Mouse (Mus musculus) liver, embryonic 13.5 days (tissue): ENCODE data around the gene Il33. TPM values are rescaled to one million over a fixed set of nuclear protein-coding genes. Genes with fewer than 3 reads are reported as not detected.

Source experiments
- ATAC-seq: fragments of 200-750 bp; cut with Nextera tagmentation; 2 replicates; pipeline ENCODE4 v1.8.0; 2017; ENCODE audit warnings: low read depth, mild to moderate bottlenecking, moderate number of reproducible peaks, moderate library complexity
- DNase-seq: peaks from one replicate; pipeline ENCODE4 v3.0.0; 2022
- H3K27ac ChIP-seq: fragments of 300-500 bp; sonication (generic); 2 replicates; pipeline ENCODE4 v1.5.1; 2015; ENCODE audit warnings: moderate library complexity, mild to moderate bottlenecking, inconsistent platforms
- H3K27me3 ChIP-seq: fragments of 300-500 bp; sonication (generic); 2 replicates; pipeline ENCODE4 v1.6.1; 2015; ENCODE audit warnings: mild to moderate bottlenecking, inconsistent platforms
- H3K36me3 ChIP-seq: fragments of 300-500 bp; sonication (generic); 2 replicates; pipeline ENCODE4 v1.6.1; 2015; ENCODE audit warnings: mild to moderate bottlenecking, inconsistent platforms
- H3K4me1 ChIP-seq: fragments of 300-500 bp; sonication (generic); replicated peaks from 2 replicates; pipeline ENCODE4 v1.6.1; 2015; ENCODE audit warnings: inconsistent platforms
- H3K4me2 ChIP-seq: fragments of 300-500 bp; sonication (generic); 2 replicates; pipeline ENCODE4 v1.6.1; 2015; ENCODE audit warnings: inconsistent platforms, mild to moderate bottlenecking, moderate library complexity
- H3K4me3 ChIP-seq: fragments of 300-500 bp; sonication (generic); replicated peaks from 2 replicates; pipeline ENCODE4 v1.5.1; 2015; ENCODE audit warnings: mild to moderate bottlenecking, inconsistent platforms
- H3K9ac ChIP-seq: fragments of 300-500 bp; sonication (generic); 2 replicates; pipeline ENCODE4 v1.6.1; 2015; ENCODE audit warnings: mild to moderate bottlenecking, inconsistent platforms
- H3K9me3 ChIP-seq: fragments of 300-500 bp; sonication (generic); replicated peaks from 2 replicates; pipeline ENCODE4 v1.6.1; 2016; ENCODE audit warnings: inconsistent platforms
- WGBS: fragments of 180-500 bp; shearing (Covaris S2); methylation state at CpG from one replicate; pipeline ENCODE4 v1.1.7; 2015; ENCODE audit not compliant: insufficient replicate concordance; 5-methylcytosine and 5-hydroxymethylcytosine counted together
- polyA plus RNA-seq: library from polyadenylated mRNA; unstranded; fragments of >200 nt; fragmentation: Nextera tagmentation; extraction: Ambion mirVana; gene quantifications from 2 replicates; pipeline ENCODE4 v1.2.1, GENCODE M21; 2015

Il33 gene
- polyA plus RNA-seq, 1 experiment from 2014 or later: 0.93 TPM

GRCm38 (mm10) chr19:29894381-29894780, 30.5 kb upstream of the Il33 start:
- no peak for ATAC-seq
- no peak overlapping the region for H3K27ac ChIP-seq
- 0 out of 2 replicates have a peak, but pooled peaks cover 1% of the 10 kb centered on the region for H3K9me3 ChIP-seq
- H3K9ac ChIP-seq: no peak overlapping the region
- H3K36me3 ChIP-seq: no peaks in the 10 kb centered on the region
- H3K27me3 ChIP-seq: no peaks in the 10 kb centered on the region
- H3K4me1 ChIP-seq: no peaks in the 10 kb centered on the region
- H3K4me3 ChIP-seq: no peak overlapping the region
- 77% methylated on average over 12 of the region's 12 CpGs for WGBS
- H3K4me2 ChIP-seq: no peak overlapping the region
- no peak for DNase-seq

- DNase-seq (no peak), ATAC-seq (no peak)
- Histone ChIP-seq H3K27me3 (no peaks in the 10 kb centered on the region), H3K9ac (no peak overlapping the region), H3K9me3 (peaks cover 6% of the 10 kb centered on the region; the same call in 1 of the 2 replicates), H3K36me3 (no peaks in the 10 kb centered on the region), H3K4me1 (no peaks in the 10 kb centered on the region), H3K27ac (no peak overlapping the region), H3K4me2 (no peak overlapping the region), H3K4me3 (no peak overlapping the region)
- WGBS: 65% methylated on average over 7 of the region's 7 CpGs
Measured at GRCm38 (mm10) chr19:29895047-29895446, 29.9 kb upstream of the Il33 start.

DNA sequence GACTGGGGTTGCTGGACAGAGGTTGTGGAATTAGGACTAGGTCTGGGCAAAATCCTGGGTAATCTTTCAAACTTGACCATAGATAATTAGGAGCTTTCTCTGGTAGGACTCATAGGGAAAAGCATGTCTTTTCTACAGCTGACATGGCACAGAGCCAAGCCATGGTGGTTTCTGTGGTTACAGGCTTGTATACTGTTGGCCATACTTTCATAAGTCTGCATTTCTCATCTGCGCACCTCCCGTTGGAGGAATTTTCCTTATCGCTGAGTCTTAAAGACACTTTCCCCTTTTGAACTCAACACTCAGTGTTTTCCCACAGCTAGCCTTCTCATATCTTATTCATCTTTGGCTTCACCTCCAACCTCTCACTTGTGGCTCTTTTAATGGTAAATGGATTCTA, 24.6 kb upstream of the Il33 start:
- Histone ChIP-seq H3K27me3 (no peaks in the 10 kb centered on the region), H3K9ac (no peak overlapping the region), H3K36me3 (no peaks in the 10 kb centered on the region), H3K27ac (no peak overlapping the region), H3K4me1 (no peaks in the 10 kb centered on the region), H3K9me3 (peaks cover 6% of the 10 kb centered on the region; the same call in 1 of the 2 replicates), H3K4me2 (no peak overlapping the region), H3K4me3 (no peak overlapping the region)
- WGBS: 72% methylated on average over 3 of the region's 3 CpGs
- ATAC-seq (no peak), DNase-seq (no peak)

DNA sequence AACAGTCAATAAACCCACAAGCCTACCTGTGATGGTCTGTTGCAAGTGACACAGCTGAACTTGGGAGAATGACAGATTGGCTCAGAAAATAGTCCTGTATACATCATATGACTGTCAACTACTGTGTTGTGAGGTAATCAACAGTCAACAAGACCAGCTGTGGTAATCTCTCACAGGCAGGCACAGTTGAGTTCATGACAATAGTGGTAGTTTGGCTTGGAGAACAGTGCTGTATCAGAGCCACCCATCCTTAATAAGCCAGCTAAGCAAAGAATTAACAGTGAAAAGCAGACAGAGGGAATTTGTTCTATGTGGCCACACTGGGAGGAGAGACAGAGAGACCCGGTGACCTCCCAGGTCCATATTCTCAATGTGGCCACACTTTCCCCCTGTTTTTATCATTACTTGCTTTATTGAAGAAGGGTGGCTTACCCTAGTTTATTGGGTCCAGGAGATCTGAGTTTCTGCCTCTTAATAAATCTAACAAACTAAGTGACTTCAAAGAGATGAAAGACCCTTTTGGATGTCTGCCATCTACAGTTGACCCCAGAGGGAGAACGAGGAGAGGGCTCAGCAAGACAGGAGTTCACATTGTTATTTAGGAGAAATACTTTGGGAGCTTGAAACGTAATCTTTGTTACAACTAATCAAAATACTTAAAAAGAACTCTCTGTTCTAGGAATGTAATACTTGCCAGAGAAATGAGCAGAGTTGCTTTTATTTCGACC, 22.4 kb upstream of the Il33 start:
- H3K27me3 ChIP-seq: no peaks in the 10 kb centered on the region
- WGBS: 55% methylated on average over 4 of the region's 4 CpGs
- H3K27ac ChIP-seq: no peak overlapping the region
- H3K9ac ChIP-seq: no peak overlapping the region
- H3K4me1 ChIP-seq: no peaks in the 10 kb centered on the region
- no peak overlapping the region for H3K4me3 ChIP-seq
- H3K36me3 ChIP-seq: no peaks in the 10 kb centered on the region
- H3K9me3 ChIP-seq: peaks cover 6% of the 10 kb centered on the region; the same call in 1 of the 2 replicates
- H3K4me2 ChIP-seq: no peak overlapping the region
- ATAC-seq (no peak), DNase-seq (no peak)

- H3K9me3 ChIP-seq: no peaks in the 10 kb centered on the region
Measured at GRCm38 (mm10) chr19:29905896-29906295, 19.0 kb upstream of the Il33 start.

DNA sequence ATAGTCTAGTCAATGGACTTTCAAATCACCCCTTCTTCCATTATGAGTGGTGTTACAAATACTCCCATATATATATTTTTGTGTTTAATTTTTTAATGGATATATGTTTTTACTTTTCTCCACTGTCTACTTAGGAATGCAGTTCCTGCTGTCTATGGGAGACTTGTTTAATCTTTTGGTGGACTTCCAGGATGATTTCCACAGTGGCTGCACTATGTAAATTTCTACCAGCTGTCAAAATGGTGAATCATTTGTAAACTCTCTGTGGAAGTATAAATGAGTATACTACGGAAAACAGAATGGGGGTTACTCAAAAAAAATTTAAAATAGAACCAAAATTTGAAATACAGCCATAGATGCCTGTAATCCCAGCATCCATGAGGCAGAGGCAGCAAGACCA, 15.7 kb upstream of the Il33 start:
- no peak overlapping the region for H3K4me3 ChIP-seq
- H3K4me2 ChIP-seq: no peak overlapping the region
- DNase-seq: no peak
- no peaks in the 10 kb centered on the region for H3K36me3 ChIP-seq
- H3K9me3 ChIP-seq: no peaks in the 10 kb centered on the region
- H3K4me1 ChIP-seq: no peaks in the 10 kb centered on the region
- no peaks in the 10 kb centered on the region for H3K27me3 ChIP-seq
- no peak overlapping the region for H3K9ac ChIP-seq
- H3K27ac ChIP-seq: no peak overlapping the region
- no peak for ATAC-seq
- WGBS: 53% methylated on average over 1 of the region's 1 CpGs

More at GRCm38 (mm10) chr19:29905896-29906295, 19.0 kb upstream of the Il33 start:
- 51% methylated on average over 1 of the region's 1 CpGs for WGBS
- ATAC-seq: no peak
- no peak for DNase-seq
- H3K27me3 ChIP-seq: no peaks in the 10 kb centered on the region
- H3K27ac ChIP-seq: no peak overlapping the region
- no peaks in the 10 kb centered on the region for H3K4me1 ChIP-seq
- H3K4me2 ChIP-seq: no peak overlapping the region
- no peak overlapping the region for H3K9ac ChIP-seq
- no peak overlapping the region for H3K4me3 ChIP-seq
- H3K36me3 ChIP-seq: no peaks in the 10 kb centered on the region

- no peak overlapping the region for H3K4me3 ChIP-seq
- no peaks in the 10 kb centered on the region for H3K9me3 ChIP-seq
- no peak for DNase-seq
- H3K36me3 ChIP-seq: no peaks in the 10 kb centered on the region
- 60% methylated on average over 6 of the region's 6 CpGs for WGBS
- no peak overlapping the region for H3K9ac ChIP-seq
- no peak overlapping the region for H3K4me2 ChIP-seq
- no peaks in the 10 kb centered on the region for H3K4me1 ChIP-seq
- ATAC-seq: no peak
- no peaks in the 10 kb centered on the region for H3K27me3 ChIP-seq
- no peak overlapping the region for H3K27ac ChIP-seq
Measured at GRCm38 (mm10) chr19:29911919-29912318, 13.0 kb upstream of the Il33 start.

- Histone ChIP-seq H3K27me3 (no peaks in the 10 kb centered on the region), H3K36me3 (no peaks in the 10 kb centered on the region), H3K4me1 (no peaks in the 10 kb centered on the region), H3K9me3 (no peaks in the 10 kb centered on the region), H3K9ac (no peak overlapping the region), H3K4me2 (no peak overlapping the region), H3K27ac (no peak overlapping the region), H3K4me3 (no peak overlapping the region)
- DNase-seq (no peak), ATAC-seq (no peak)
- WGBS: 72% methylated on average over 5 of the region's 5 CpGs
Measured at GRCm38 (mm10) chr19:29917421-29917820, 7.5 kb upstream of the Il33 start.

DNA sequence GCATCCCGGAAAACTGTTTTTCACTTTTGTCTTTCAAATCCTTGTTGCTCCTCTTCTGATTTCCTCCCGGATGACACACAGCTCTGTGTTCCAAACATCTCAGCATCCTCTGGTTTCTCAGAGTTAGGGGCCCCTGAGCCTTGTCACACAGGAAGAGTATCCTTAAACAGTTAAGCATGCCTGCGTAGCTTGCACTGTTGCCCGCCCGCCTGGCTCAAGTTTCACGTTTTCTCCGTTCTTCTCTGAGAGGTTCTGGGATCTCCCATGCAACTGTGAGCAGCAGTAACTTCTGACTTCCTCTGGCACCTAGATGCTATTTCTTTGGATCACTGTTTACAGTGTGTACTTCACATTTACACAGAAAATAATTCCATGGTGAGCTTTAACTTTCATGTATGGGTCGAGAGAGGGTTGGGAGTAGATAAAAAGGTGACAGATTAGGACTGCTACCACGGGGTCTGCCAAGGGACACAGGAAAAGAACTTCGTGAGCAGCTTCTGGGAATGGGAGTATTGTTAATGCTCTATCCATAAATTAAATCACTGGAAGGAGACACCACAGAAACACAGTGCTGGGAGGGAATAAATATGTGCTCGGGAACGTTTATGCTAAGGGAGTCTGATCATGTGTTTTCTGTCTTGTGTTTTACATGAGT, 1.3 kb downstream of the Il33 start:
- H3K4me3 ChIP-seq: no peak overlapping the region
- 42% methylated on average over 12 of the region's 12 CpGs for WGBS
- H3K9me3 ChIP-seq: no peaks in the 10 kb centered on the region
- ATAC-seq: no peak
- no peaks in the 10 kb centered on the region for H3K36me3 ChIP-seq
- no peak for DNase-seq
- H3K27me3 ChIP-seq: no peaks in the 10 kb centered on the region
- H3K9ac ChIP-seq: no peak overlapping the region
- H3K4me1 ChIP-seq: no peaks in the 10 kb centered on the region
- H3K27ac ChIP-seq: no peak overlapping the region
- H3K4me2 ChIP-seq: no peak overlapping the region

DNA sequence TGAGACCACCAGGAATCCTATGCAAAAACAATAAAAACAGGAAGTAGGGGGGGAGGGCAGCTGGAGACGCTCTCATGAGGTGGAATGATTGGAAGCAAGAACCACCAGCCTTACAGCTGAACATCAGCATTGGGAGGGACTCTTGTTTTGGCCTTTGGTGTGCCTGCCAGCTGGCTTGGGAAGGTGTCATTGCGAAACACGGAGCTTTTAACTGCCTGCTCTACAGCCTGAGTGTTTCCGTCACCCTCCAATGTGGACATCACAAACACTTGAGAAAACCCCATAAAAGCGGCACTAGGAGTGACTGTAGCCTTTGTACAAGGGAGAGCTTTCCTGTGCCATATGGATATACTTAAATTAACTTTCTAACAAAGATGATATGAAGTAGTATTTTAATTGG, 5.4 kb downstream of the Il33 start:
- Histone ChIP-seq H3K9me3 (no peaks in the 10 kb centered on the region), H3K4me1 (no peaks in the 10 kb centered on the region), H3K36me3 (no peaks in the 10 kb centered on the region), H3K27ac (no peak overlapping the region), H3K4me2 (no peak overlapping the region), H3K9ac (no peak overlapping the region), H3K27me3 (no peaks in the 10 kb centered on the region), H3K4me3 (no peak overlapping the region)
- ATAC-seq: no peak
- WGBS: 46% methylated on average over 5 of the region's 5 CpGs
- no peak for DNase-seq

- Histone ChIP-seq H3K27ac (no peak overlapping the region), H3K9me3 (no peaks in the 10 kb centered on the region), H3K4me2 (no peak overlapping the region), H3K36me3 (no peaks in the 10 kb centered on the region), H3K4me3 (no peak overlapping the region), H3K9ac (no peak overlapping the region), H3K27me3 (no peaks in the 10 kb centered on the region), H3K4me1 (0 out of 2 replicates have a peak, but pooled peaks cover 3% of the 10 kb centered on the region)
- WGBS: 27% methylated on average over 8 of the region's 8 CpGs
- DNase-seq: no peak
- no peak for ATAC-seq
Measured at GRCm38 (mm10) chr19:29937445-29937844, 12.5 kb downstream of the Il33 start.

GRCm38 (mm10) chr19:29940239-29940638, 15.3 kb downstream of the Il33 start:
- WGBS: 13% methylated on average over 6 of the region's 6 CpGs
- no peaks in the 10 kb centered on the region for H3K9me3 ChIP-seq
- DNase-seq (no peak), ATAC-seq (no peak)
- no peak overlapping the region for H3K9ac ChIP-seq
- no peaks in the 10 kb centered on the region for H3K27me3 ChIP-seq
- 0 out of 2 replicates have a peak overlapping the region, but pooled peaks have one; percentile 19 for H3K4me2 ChIP-seq
- H3K36me3 ChIP-seq: no peaks in the 10 kb centered on the region
- no peak overlapping the region for H3K4me3 ChIP-seq
- no peak overlapping the region for H3K27ac ChIP-seq
- H3K4me1 ChIP-seq: 0 out of 2 replicates have a peak, but pooled peaks cover 3% of the 10 kb centered on the region
